Mouse (Mus musculus) intestine, embryonic 16.5 days (tissue): ENCODE measurements around the gene Kcng4. TPM values are rescaled to one million over a fixed set of nuclear protein-coding genes. Genes with fewer than 3 reads are reported as not detected.

Source experiments
- ATAC-seq: fragments of 200-750 bp; cut with Nextera tagmentation; 2 replicates; pipeline ENCODE4 v1.8.0; 2017; ENCODE audit warnings: moderate TSS enrichment, moderate library complexity
- H3K27ac ChIP-seq: fragments of 300-500 bp; sonication (generic); 2 replicates; pipeline ENCODE4 v1.5.1; 2014; ENCODE audit warnings: mild to moderate bottlenecking, low read length
- H3K27me3 ChIP-seq: fragments of 300-500 bp; sonication (generic); replicated peaks from 2 replicates; pipeline ENCODE4 v1.6.1; 2014; ENCODE audit warnings: low read length, control low read depth, mixed read lengths; ENCODE audit not compliant: control insufficient read depth, insufficient read depth
- H3K36me3 ChIP-seq: fragments of 300-500 bp; sonication (generic); 2 replicates; pipeline ENCODE4 v1.6.1; 2014; ENCODE audit warnings: low read length, control low read depth; ENCODE audit not compliant: control insufficient read depth, insufficient read depth
- H3K4me1 ChIP-seq: fragments of 300-500 bp; sonication (generic); 2 replicates; pipeline ENCODE4 v1.6.1; 2014; ENCODE audit warnings: low read length, control low read depth, mixed read lengths; ENCODE audit not compliant: control insufficient read depth, insufficient read depth
- H3K4me2 ChIP-seq: fragments of 300-500 bp; sonication (generic); 2 replicates; pipeline ENCODE4 v1.6.1; 2014; ENCODE audit warnings: low read depth, low read length, control low read depth
- H3K4me3 ChIP-seq: fragments of 300-500 bp; sonication (generic); 2 replicates; pipeline ENCODE4 v1.5.1; 2014; ENCODE audit warnings: mild to moderate bottlenecking, low read length
- H3K9ac ChIP-seq: fragments of 300-500 bp; sonication (generic); 2 replicates; pipeline ENCODE4 v1.6.1; 2014; ENCODE audit warnings: low read depth, low read length
- H3K9me3 ChIP-seq: fragments of 300-500 bp; sonication (generic); 2 replicates; pipeline ENCODE4 v1.6.1; 2016; ENCODE audit warnings: low read length, control low read depth; ENCODE audit not compliant: control insufficient read depth
- WGBS: fragments of 180-500 bp; shearing (Covaris S2); extraction: QIAGEN DNeasy Blood & Tissue Kit; methylation state at CpG from one replicate; pipeline ENCODE4 v1.1.7; 2014; 5-methylcytosine and 5-hydroxymethylcytosine counted together
- polyA plus RNA-seq: library from polyadenylated mRNA; unstranded; fragments of >200 nt; fragmentation: Nextera tagmentation; extraction: Ambion mirVana; gene quantifications from 2 replicates; pipeline ENCODE4 v1.2.1, GENCODE M21; 2015

Gene Kcng4
- polyA plus RNA-seq, 1 experiment from 2014 or later: 0.23 TPM

DNA sequence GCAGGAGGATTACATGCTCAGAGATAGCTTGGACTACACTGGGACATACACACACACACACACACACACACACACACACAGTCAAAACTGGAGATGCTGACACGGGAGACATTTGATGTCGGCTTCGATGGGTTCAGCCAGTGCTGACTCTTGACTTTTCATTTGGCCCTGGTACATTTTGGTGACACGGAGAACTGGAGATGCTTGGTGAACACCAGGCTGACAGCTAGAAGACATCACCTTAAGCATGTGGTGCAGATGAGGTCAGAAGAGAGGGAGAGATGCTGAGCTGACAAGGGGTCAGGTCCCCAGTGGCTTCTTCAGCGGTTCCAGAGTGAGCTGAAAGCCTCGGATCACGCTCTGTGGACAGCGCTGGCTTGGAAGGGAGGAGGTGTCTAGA is 12.4 kb downstream of the Kcng4 start:
- 89% methylated on average over 8 of the region's 8 CpGs for WGBS
- no peak overlapping the region for H3K4me3 ChIP-seq
- no peaks in the 10 kb centered on the region for H3K36me3 ChIP-seq
- no peaks in the 10 kb centered on the region for H3K27me3 ChIP-seq
- H3K27ac ChIP-seq: no peak overlapping the region
- no peak for ATAC-seq
- H3K4me1 ChIP-seq: no peaks in the 10 kb centered on the region
- no peak overlapping the region for H3K4me2 ChIP-seq
- no peak overlapping the region for H3K9ac ChIP-seq
- no peaks in the 10 kb centered on the region for H3K9me3 ChIP-seq

DNA sequence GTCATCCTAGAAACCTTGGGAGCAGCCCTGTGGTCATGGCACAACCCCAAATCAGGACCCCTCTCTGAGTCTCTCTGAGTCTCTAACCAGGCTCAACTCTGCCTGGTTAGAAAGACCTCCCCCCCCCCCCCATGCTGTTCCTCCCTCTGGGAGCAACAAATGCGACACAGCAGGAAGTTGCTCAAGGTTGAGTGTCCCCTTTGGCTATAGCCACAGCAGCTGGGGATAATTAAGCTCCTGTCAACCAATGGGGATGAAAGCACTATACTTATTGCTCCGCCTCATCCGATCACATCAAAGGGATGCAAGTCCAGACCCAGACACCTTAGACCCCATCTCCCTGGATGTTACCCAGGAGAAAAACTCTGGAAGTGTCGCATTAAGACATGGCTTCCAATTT is 12.9 kb downstream of the Kcng4 start:
- Histone ChIP-seq H3K9ac (no peak overlapping the region), H3K4me3 (no peak overlapping the region), H3K36me3 (no peaks in the 10 kb centered on the region), H3K27me3 (no peaks in the 10 kb centered on the region), H3K4me1 (no peaks in the 10 kb centered on the region), H3K27ac (no peak overlapping the region), H3K4me2 (no peak overlapping the region), H3K9me3 (no peaks in the 10 kb centered on the region)
- WGBS: 67% methylated on average over 4 of the region's 4 CpGs
- ATAC-seq: no peak

DNA sequence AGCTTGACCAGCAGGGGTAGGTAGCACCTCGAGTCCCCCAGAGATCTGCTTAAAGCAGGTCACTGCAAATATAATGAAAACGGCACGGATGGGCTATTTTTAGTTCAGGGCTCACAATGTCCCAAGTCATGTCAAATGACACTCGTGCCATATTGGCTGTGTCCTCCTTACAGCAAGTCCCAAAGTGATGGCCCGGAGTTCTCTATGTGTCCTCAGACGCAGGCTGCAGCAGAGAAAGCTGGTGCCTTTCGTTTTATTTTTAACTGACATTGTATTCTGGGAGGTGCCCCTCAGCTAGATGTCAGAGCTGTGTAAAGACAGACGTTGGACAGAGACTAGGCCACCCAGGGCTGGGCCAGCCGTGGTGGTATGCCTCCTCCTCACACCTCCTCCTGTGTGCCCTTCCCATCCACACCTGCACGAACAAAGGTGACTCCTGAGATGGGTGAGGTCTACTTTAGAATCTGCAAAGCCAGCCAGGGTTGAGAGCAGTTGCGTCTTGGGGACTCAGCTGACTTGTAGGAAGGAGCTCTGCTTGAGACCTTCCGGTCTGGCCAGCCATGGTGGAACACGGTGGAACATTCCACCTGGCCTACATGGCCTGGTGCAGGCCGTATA is 14.5 kb downstream of the Kcng4 start:
- no peak for ATAC-seq
- Histone ChIP-seq H3K27ac (no peak overlapping the region), H3K4me2 (no peak overlapping the region), H3K36me3 (no peaks in the 10 kb centered on the region), H3K9ac (no peak overlapping the region), H3K4me3 (no peak overlapping the region), H3K9me3 (no peaks in the 10 kb centered on the region), H3K4me1 (no peaks in the 10 kb centered on the region), H3K27me3 (no peaks in the 10 kb centered on the region)
- 82% methylated on average over 14 of the region's 14 CpGs for WGBS

DNA sequence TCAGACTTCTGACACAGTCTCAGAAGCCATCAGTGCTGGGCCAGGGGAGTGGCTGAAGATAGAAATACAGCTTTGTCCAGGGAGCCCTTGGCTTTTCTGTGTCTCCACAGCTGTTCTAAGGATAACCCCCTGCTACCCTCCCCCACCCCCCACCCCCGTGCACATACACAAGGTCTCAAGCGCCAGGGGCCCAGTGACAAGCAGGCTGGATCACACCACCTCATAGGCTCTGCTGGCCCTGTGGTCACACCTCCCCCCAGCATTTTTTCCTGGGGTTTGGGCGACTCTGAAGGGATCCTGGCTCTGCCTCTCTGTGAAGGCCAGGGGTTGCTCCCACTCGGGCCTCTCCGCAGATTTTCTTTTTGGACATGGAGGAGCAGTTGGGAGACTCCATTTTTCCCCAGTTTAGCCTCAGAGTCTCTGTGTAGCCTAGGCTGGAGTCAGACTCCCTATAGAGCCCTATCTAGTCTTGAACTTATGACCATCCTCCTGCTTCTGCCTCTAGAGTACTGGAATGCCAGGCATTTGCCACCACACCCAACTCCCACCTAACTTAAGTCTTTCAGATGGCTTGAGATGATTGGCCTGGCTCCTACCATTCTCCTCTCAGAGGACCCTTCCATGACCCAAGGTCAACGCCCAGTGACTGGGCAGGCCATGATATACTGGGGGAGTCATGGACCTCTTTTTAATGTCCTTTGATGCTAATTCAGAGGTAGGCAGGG is 15.2 kb downstream of the Kcng4 start:
- no peak for ATAC-seq
- Histone ChIP-seq H3K9ac (no peak overlapping the region), H3K27me3 (no peaks in the 10 kb centered on the region), H3K27ac (no peak overlapping the region), H3K9me3 (no peaks in the 10 kb centered on the region), H3K4me1 (no peaks in the 10 kb centered on the region), H3K4me2 (no peak overlapping the region), H3K36me3 (no peaks in the 10 kb centered on the region), H3K4me3 (no peak overlapping the region)
- 71% methylated on average over 6 of the region's 6 CpGs for WGBS

DNA sequence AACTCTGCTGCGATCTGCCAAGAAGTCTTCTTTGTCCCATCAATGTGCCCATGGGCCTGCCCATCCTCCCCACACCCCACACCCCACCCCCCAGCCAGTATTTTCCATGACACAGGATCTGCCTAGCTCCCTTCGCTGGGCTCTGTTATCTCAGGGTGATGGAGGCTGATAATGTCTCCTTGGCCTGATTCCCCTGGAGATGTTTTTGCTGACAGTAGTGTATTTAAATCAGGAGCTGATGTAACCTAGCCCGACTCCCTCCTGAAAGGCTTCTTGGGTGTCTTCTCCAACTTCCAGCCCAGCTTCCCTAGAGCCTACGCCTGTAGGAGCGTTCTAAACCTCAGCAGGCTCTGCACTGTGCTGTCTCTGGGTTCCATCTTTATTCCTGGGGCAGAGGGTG is 16.6 kb downstream of the Kcng4 start:
- no peaks in the 10 kb centered on the region for H3K36me3 ChIP-seq
- no peak overlapping the region for H3K9ac ChIP-seq
- no peaks in the 10 kb centered on the region for H3K9me3 ChIP-seq
- H3K27me3 ChIP-seq: no peaks in the 10 kb centered on the region
- 54% methylated on average over 5 of the region's 5 CpGs for WGBS
- no peak overlapping the region for H3K4me2 ChIP-seq
- no peak overlapping the region for H3K4me3 ChIP-seq
- no peak overlapping the region for H3K27ac ChIP-seq
- no peaks in the 10 kb centered on the region for H3K4me1 ChIP-seq
- ATAC-seq: no peak

DNA sequence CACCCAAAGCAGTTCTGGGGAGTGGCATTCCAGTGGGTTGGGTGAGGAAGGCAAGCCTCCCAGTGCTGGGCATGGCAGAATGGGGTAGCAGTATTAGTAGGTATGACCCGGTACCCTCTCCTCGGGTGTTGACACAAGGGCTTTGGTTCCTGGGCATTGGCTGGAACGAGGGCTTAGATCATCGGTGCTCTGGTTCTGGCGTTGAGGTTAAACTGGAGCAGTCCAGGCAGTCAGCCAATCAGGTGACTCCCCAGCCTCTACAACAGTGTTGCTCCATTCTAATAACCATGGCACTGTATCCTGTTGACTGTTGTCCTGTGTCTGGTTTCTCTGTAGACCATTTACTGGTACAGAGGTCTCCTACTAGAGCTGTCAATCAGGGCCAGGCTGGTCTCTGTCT is 17.9 kb downstream of the Kcng4 start:
- no peaks in the 10 kb centered on the region for H3K27me3 ChIP-seq
- no peak overlapping the region for H3K4me3 ChIP-seq
- no peak overlapping the region for H3K27ac ChIP-seq
- no peaks in the 10 kb centered on the region for H3K9me3 ChIP-seq
- no peak for ATAC-seq
- no peak overlapping the region for H3K9ac ChIP-seq
- no peaks in the 10 kb centered on the region for H3K36me3 ChIP-seq
- H3K4me2 ChIP-seq: no peak overlapping the region
- H3K4me1 ChIP-seq: no peaks in the 10 kb centered on the region
- 77% methylated on average over 5 of the region's 5 CpGs for WGBS

DNA sequence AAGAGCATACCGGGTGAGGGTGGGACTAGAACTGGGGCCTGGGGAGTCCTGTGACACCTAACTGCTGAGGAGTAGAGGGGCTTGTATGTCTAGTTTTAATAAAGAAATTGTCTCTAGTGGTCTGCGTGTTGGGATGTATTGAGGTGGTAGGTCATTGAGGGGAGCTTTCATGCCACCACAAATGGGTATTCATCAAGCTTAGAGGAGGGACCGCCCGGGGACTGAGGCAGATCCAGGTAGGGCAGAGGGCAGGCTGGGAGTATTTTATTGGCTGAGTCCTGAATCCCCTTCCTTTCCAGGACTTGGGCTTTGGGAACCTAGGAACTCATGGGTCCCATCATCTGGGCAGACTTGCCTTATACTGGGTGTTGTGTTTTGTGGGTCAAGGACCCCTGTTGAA is 18.7 kb downstream of the Kcng4 start:
- Histone ChIP-seq H3K27ac (no peak overlapping the region), H3K36me3 (no peaks in the 10 kb centered on the region), H3K4me1 (no peaks in the 10 kb centered on the region), H3K9ac (no peak overlapping the region), H3K4me2 (no peak overlapping the region), H3K27me3 (no peaks in the 10 kb centered on the region), H3K9me3 (no peaks in the 10 kb centered on the region), H3K4me3 (no peak overlapping the region)
- WGBS: 94% methylated on average over 4 of the region's 4 CpGs
- ATAC-seq: no peak

DNA sequence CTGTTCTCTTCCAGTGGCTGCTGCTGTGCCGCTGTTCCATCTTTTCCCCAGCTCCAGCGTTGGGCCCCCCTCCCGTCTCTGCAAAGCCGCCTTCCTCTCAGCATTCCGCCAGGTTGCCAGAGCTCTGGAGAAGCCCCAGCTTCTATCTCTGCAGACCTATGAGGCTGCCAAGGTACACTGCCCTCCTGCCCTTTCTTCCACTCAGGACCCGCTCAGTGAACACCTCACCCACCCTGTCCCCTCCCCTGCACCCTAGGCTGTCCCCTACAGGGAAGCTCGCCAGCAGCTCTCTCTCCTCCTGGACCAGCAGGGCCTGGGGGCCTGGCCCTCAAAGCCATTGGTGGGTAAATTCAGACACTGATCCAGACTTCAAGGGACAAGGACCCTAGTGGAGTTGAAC is 19.1 kb downstream of the Kcng4 start:
- H3K27ac ChIP-seq: no peak overlapping the region
- H3K9ac ChIP-seq: no peak overlapping the region
- no peak overlapping the region for H3K4me2 ChIP-seq
- no peaks in the 10 kb centered on the region for H3K4me1 ChIP-seq
- no peak overlapping the region for H3K4me3 ChIP-seq
- H3K27me3 ChIP-seq: no peaks in the 10 kb centered on the region
- H3K9me3 ChIP-seq: no peaks in the 10 kb centered on the region
- no peak for ATAC-seq
- no peaks in the 10 kb centered on the region for H3K36me3 ChIP-seq
- WGBS: 72% methylated on average over 7 of the region's 7 CpGs

DNA sequence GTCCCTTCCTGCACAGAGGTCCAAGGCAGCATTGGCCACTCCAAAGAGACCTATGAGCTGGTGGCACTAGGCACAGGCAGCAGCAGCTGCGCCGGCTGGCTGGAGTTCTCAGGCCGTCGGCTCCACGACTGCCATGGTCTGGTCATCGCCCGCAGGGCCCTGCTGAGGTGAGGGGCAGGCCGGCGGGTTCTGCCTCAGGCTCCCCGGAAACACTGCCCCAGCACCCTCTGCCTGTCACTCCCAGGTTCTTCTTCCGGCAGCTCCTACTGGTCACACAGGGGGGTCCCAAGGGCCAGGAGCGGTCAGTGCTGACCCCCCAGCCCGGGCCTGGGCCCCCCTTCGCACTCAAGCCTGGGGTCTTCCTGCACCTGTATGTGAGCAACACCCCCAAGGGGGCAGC is 20.4 kb downstream of the Kcng4 start:
- H3K4me3 ChIP-seq: no peak overlapping the region
- H3K9ac ChIP-seq: no peak overlapping the region
- ATAC-seq: no peak
- no peaks in the 10 kb centered on the region for H3K36me3 ChIP-seq
- no peaks in the 10 kb centered on the region for H3K9me3 ChIP-seq
- no peaks in the 10 kb centered on the region for H3K4me1 ChIP-seq
- 83% methylated on average over 13 of the region's 14 CpGs for WGBS
- no peak overlapping the region for H3K27ac ChIP-seq
- H3K4me2 ChIP-seq: no peak overlapping the region
- no peaks in the 10 kb centered on the region for H3K27me3 ChIP-seq

DNA sequence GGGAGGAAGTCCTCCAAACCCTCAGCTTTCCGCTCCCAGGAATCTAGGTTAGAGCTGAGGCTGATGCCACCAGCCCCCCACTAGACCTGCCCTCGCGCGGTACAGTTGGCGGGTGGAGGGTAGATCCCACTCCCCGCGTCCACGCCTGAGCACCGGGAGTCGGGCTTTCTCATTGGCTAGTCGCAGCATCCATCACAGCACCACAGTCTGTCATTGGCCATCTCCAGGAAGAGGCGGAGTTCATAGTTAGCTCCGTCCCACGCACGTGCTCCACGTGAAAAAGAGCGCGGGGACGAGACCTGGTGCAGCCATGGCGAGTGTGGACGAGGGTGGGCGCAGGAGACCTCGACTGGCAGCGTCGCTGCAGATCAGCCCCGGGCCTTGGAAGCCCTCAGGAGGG is 23.0 kb downstream of the Kcng4 start, which contains the start of gene Adad2:
Gene Adad2, plus strand, starts transcription at position 277 of the 400 bp plus-strand sequence.
- Histone ChIP-seq H3K4me1 (no peaks in the 10 kb centered on the region), H3K27me3 (no peaks in the 10 kb centered on the region), H3K9ac (no peak within 1 kb of the TSS), H3K4me3 (no peak within 1 kb of the TSS), H3K27ac (no peak within 1 kb of the TSS), H3K36me3 (no peaks in the 10 kb centered on the region), H3K9me3 (0 out of 2 replicates have a peak, but pooled peaks cover 10% of the 10 kb centered on the region), H3K4me2 (no peak within 1 kb of the TSS)
- ATAC-seq: no peak
- WGBS: 83% methylated on average over 26 of the region's 26 CpGs
